Mouse (Mus musculus): ENCODE measurements around the gene Ash1l.

Gene Ash1l

DNA sequence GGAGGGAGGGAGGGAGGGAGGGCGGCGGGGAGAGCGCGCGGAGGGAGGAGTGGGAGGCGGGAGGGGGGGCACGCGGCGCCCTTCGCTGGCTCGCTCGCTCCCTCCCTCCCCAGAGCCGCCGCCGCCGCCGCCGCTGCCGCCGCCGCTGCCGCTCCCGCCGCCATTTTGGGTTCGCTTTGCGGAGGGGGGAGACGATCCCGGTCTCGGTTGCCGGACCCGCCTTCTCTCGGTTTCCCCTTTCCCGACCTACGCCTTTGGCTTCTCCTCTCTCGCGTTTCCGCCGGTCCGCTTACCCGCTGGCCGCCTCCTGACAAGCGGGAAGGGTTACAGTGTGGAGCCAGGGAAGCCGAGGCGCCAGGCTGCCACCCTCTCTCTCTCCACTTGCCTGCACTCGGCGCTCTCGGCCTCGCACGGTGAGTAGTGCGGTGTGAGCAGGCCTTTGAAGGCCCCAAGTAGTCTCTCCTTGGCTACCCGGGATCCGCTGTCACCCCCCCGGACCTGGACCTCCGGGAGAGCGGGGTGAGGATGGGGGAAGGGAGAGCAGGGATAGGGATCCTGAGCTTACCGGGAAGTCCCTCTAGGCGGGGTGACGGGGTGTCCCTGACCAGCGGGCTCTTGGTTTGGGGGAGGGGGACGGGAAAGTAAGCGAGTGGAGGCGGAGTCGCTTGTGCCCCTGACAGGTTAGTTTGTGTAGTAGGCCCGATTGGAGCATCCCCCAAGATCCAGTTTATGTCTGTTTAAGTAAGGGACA is at the start of gene Ash1l, which contains the start of gene Dap3:
Gene Ash1l, plus strand, starts transcription at position 47 of the 751 bp plus-strand sequence.
Gene Dap3, minus strand, starts transcription at position 606 of the 751 bp plus-strand sequence.
- peak in 1 of 2 experiments; percentile 71 for DNase-seq

DNA sequence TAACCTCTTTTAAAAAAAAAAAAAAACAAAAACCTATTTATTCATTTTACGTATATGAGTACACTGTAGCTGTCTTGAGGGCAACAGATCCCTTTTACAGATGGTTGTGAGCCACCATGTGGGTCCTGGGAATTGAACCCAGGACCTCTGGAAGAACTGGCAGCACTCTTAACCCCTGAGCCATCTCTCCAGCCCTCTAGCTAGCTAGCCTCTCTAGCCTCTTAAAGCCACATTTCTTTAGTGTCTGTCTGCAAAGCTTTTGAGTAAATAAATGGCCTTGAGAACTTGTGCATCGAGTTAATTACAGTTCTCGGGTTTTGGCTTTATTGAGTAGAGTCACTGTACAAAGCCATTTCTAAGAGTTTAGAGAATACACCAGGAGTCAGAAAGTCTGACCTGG is 45.6 kb upstream of the Ash1l start:
- no peak for DNase-seq

DNA sequence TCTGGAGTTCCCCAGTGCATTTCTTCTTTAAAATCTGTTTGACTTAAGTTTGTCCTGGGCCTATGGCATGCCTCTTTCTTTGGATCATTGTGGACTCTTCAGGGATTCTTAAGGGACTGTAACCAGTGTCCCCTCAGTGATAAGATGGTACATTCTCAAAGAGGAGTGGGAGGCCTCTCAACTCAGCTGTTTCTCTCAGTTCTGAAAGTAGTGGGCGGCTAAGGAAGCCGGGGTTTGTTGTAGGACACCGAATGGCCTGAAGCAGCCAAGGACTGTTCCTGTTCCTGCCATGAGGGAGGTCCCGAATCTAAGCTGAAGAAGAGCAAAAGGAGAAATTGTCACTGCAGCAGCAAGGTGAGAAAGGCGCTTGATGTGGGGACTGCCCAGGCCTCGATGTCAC is 45.2 kb upstream of the Ash1l start:
- DNase-seq: no peak

DNA sequence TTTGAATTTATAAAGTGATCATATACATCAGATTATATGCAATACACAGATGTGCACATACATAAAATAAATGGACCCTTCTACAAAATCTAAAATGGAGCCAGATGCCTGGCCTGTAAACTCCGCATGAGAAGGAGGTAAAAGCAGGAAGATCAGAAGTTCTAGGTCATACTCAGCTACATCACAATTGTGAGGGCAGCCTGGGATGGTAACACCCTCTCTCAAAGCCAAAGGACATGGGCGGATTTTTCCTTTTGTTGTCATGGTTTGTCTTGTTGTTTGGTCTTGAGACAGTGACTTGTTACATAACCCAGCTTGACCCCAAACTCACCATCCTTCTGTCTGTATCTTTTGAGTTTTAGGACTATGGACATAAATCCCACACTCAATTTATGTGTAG is 44.7 kb upstream of the Ash1l start:
- DNase-seq: no peak

DNA sequence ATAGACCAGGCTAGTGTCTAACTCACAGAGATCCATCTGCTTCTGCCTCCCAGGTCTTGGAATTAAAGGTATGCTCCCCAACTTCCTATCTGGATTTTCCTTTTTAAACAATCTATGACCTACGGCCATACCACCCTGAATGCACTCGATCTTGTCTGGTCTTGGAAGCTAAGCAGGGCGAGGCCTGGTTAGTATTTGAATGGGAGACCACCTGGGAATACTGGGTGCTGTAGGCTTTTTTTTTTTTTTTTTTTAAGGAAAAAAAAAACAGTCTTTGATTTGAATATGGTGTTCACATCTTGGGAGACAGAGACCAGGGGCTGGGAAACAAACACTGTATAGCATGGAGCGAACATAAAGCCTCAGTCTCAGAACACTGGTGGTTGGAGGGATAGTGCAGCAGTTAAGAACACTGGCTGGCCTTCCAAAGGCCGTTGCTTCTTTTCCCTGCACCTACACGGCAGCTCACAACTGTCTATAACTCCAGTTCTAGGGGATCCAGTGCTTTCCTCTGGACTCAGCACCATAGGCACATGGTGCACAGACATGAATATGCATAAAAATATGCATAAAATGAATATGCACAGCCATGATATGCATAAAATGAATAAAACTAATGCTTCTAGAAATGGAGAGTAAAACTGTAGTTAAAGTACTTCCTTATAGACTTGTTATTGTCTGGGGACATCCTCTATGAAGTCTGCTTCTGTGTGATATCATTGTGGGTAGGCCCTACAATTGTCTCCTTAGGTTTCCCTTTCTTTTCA is 43.8 kb upstream of the Ash1l start:
- no peak for DNase-seq

DNA sequence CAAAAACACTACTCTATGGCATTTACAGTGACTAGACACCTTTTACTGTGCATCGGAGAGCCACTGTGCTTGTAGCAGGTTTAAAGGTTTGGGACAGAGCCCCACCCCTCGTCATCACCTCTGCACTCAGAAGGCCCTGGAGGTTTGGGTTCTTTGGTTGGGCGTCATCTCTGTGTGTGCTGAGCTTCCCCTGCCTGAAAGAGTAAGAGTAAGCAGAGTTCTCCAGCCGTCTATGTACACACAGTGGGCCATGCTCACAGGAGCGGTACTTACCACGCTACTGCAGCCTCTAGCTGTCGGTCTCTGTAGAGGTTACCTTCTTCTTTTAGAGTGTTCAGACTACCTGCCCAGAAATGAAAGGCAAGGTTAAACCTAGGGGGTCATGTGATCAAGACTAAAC is 37.8 kb upstream of the Ash1l start:
- DNase-seq: no peak

DNA sequence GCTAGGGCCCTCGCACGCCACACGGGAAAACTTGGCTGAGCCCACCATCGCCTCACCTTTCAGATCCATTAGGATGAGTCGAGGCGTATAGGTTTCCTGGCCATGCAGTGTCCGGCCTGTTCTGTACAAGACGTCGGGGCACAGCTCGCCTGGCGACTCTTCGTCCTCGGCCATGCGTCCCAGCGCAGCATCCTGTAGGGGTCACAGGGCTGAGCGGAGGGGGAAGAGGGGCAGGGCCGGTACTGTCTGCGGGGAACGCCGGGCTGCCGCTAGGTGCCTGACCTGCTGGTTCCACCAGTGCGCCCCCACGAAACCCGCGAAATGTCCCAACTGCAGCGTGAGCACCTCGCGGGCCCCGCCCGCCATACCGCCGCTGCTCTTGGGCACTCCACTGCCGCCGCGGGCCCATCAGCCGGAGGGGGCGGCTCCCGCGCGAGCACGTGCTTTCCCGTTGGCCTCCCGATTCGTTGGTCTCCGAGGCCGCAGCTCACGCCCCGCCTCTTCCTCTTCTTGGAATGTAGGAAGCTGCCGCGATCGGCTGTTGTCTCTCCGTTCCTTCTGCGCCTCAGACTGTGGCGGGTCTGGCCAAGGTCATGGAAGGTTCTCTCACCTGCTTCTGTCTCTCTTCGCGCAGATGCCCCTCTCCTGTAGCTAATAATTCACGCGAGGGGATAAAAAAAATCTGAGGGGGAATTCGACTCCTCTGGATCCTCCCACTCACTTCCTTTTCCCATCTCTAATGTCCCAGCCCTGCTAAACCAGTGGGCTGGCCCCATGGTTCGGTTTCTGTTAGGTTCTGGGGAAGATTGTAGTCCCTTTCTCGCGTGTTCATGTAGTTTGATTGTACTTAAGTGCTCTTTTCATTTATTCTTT is 36.7 kb upstream of the Ash1l start, which contains the start of gene Msto1:
Gene Msto1, minus strand, starts transcription at position 489 of the 873 bp plus-strand sequence.
- peak; percentile 88 to 91 for DNase-seq

DNA sequence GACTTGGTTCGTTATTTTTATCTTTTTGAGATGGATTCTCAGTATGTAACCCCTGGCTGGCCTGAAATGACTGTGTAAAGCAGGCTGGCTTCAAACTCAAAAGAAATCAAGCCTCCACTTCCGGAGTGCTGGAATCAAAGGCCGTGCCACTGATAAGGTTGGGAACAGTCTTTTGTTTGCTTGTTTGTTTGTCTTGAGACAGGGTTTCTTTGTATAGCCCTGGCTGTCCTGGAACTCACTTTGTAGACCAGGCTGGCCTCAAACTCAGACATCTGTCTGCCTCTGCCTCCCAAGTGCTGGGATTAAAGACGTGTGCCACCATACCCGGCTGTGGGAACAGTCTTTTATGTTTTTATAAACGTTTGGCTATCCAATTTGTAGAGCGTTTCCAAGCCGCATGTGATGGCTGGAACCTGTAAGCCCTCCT is 36.0 kb upstream of the Ash1l start:
- DNase-seq: no peak

DNA sequence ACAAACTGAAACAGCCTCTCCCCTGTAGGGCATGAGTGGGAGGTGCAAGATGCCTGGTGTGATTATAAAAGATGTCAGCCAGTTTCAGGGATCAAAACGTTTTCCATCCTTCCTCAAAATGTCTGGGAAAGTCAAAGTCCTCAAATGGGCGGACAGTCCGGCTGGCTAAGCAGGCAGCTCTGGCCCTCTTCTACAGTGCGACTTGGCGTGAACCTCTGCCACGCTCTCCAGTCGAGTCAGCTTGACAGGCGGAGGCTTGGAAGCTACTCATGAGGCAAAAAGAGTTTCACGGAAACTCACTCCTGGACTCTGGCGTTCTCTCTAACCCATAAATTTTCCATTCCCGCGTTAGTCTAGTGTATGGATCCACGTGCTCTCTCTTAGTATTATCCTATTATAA is 31.4 kb upstream of the Ash1l start:
- DNase-seq: no peak

DNA sequence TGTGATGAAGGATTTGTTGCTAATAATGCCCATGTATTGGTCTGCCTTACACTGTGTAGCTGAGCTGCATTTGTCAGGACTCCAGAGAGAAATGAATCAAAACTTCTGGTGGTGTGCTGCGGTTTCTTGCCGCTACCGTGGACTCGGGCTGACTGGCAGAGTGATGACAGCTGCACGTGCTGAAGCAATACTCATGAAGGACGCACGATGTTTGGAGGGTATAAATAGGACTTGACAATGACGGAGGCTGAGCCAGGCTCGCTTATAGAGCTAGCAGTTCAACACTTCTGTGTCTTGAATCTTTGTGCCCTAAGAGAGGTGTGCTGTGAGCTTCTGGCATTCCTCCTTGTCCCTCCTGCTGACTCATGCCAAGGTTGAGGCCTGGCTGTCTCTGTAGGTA is 29.0 kb upstream of the Ash1l start:
- no peak for DNase-seq

DNA sequence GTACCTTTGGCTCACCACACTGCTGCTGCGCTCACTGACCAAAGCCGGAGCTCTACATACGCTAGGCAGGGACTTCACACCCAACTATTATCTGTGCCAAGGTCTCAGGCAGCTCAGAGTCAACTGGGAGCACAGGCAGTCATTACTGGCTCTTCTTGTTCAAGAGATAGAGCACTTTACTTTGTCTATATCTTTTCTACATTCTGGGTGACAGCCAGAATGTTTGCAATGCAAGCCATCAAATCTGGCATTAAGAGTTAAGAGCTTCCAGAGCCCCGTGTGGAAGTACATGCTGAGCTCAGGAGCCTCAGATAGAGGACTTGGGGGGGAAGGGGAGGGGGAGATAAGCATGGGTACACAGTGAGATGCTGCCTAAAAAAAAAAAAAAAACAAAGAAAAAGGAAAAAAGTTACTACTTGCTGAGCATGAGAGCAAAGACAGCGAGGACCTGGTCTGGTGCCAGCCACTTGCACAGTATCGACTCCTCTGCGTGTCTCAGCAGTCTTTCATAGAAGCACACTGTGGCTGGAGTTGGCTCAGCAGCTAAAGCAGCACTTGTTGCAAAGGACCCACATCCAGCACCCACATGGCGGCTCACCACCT is 26.3 kb upstream of the Ash1l start:
- no peak for DNase-seq

DNA sequence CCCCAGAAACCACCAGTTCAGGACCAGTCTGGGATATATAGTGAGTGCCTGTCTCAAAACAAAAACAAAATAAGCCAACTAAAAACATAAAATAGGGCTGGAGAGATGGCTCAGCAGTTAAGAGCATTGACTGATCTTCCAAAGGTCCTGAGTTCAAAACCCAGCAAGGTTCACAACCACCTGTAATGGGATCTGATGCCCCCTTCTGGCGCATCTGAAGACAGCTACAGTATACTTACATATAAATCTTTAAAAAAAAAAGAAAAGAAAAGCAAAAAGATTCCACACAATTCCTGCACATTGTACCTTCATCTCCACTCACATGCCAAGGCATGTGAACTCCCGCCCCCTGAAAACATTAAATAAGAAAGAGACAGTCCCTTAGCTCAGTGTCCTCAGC is 24.8 kb upstream of the Ash1l start:
- DNase-seq: no peak

DNA sequence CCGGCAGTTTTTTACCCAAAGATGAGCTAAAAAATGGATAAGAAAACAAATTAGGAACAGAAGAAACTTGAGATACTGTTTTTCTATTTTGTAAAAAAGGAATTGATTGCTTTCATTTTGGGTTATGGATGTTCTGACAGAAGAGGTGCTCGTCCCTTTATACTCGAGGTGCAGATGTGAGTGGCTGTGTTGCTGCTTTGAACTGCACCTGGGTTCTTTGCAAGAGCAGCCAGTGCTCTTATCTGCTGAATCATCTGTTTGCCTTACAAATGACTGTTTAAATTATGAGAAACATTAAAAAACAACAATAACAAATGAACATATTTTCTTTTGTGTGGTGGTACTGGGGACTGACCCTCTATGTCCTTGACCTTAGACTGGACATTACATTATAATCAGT is 20.9 kb upstream of the Ash1l start:
- DNase-seq: no peak

DNA sequence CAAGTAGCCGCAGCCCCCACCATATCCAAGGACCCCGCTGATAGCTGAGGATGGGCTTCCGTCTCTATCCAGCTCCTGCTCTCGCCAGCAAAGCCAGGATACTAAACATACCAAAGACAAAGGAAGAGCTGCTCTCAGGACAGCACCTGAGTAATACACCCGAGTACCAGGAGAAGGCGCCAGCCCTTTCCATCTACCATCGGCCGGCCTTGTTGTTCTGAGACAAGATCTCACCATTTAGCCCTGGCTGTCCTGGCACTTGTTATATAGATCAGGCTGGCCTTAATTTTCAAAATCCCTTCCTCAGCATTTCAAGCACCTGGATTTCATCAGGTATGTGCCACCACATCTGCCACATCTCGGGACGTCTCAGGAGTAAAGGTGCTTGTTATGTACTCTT is 11.4 kb upstream of the Ash1l start:
- no peak for DNase-seq

DNA sequence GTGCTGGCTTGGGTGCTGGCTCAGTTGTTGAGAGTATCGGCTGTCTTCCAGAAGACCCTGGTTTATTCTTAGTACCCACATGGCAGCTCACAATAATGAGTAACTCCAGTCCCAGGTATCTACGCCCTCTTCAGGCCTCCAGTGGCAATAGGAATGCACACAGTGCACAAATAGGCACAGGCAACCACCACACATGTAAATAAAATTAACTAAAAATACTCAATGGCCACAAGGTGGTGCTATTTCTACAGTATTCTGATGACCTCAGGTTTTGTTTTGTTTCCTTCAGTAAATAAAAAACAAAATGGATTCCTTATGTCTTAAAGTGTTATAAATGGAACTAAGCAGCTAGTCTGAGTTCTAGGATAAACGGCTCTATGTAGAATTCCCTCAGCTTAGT is 10.7 kb upstream of the Ash1l start:
- peak in 1 of 2 experiments; percentile 21 for DNase-seq

DNA sequence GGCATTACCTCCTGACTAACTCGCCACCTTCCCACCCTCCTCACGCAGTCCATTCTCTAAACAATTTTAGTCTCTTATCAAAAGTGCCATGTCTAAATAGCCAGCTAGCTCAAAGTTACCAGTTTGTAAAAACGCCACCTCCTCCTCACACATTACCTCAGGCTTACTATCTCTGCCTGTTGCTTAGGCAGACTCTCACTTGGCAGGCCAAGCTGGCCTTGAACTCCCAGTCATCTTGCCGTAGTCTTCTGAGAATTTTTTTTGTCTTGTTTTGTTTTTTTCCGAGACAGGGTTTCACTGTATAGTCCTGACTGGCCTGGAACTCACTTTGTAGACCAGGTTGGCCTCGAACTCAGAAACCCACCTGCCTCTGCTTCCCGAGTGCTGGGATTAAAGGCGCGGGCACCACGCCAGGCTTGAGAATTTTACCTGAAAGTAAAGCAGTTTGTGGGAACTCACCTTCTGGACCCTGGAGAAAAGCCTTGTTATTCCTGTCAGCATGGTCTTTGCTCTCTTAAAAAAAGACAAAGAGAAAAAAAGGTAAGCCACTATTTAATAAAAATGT is 8.0 kb upstream of the Ash1l start:
- no peak for DNase-seq

DNA sequence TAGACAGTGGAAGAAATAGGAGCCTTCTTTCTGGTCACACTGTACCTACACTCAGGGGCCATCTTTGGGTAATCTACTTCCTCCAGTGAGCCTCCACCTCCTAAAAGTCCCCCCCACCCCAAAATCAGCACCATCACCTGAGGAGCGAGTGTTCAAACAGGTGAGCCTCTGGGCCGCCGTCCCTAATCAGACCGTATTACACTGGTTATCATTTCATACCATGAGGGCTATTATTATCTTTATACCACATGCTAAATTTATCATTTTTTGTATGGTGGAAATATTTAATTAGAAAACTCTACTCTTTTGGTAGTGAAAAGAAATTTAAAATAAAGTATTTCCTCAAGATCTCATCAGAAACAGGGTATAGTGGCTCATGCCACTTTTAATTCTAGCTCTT is 6.3 kb upstream of the Ash1l start:
- DNase-seq: no peak

DNA sequence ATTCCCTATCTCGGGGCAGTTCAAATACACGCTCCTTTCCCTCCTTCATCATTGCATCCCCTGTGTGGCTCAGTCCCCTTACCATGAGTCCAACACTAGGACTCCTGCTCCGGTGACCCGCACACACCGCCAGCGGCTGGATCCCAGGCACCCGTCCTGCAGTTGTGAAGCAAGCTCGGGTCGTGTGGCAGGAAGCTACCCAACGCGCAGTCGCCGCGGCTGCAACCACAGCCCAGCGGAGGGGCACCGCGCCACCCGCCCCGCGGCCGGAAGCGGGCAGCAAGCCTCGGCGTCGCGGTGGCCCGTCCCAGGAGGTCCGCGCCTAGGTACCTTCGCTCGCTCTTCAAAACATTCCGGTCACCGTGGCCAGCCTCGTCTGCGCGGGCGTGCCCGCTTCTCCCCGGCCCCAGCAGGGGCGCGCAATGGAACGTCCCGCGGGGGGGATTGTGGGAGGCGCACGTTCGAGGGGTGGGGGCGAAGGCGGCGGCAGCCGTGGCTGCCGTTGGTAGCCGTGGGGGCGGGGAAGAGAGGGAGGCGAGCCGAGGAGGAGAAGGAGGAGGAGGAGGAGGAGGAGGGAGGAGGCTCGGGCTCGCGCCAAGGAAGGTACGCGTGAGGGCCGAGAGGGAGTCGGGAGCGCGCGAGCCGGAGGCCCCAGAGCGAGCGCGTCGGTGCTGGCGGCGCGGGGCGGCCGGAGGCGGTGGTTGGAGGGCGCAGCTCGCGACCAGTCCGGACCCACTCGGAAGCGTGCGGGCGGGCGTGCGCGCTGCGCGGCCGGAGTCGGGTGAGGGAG is 441 bp upstream of the Ash1l start:
- DNase-seq: peak; percentile 84 to 87

DNA sequence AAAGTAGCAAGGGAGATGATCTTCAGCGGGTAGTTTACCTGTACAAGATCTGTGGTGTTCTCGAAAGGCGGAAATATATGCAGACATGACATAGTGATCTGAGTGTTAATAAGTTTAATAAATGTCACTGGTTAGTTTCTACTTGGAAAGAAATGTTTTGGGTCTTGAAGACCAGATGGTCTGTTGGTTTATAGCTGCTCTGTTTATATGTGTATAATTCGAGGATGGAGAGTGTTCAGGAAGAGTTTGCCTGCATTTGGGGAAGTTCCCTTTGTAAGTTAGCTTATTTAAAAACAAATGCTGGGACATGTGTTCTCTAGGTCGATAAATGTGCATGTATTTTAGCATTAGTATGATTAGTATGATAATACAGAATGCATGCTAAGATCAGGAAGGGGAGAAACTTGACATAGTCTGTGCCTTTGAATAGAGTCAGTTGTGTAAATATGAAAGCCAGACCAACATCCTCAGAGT is 942 bp downstream of the Ash1l start:
- no peak for DNase-seq

DNA sequence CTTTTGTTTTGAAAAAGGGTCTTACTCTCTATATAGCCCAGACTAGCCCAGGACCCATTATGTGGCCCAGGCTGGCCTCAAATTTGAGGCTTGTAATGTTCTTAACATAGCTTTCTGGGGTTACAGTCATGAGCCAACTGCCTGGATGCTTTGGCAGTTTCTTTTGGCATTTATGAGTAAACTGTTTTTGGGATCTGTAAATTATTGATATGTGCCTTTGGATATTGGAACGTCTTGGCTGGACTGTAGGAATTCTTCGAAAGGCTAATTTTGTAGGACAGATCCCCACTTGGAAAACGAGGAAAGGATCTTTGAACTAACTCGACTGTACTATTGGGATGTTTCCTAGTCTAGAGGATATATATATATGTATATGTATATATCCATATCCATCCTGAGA is 2.8 kb downstream of the Ash1l start:
- no peak for DNase-seq

DNA sequence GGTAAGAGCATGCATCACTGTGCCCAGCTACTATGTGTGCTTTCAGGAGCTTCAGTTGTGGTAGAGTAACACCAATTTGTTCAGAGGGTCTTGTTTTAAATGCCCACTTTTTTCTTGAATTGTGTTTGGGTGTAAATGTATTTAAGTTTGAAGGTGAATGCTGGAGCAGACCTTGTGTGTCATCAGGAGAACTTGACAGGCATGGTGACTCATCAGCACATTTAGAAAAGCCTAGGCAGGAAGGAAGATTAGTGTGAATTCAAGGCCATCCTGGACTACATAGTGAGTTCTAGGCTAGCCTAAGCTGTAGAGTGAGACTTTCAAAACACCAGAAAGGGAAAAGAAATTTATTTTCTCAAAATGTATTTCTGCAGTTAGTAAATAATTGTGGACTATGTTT is 3.3 kb downstream of the Ash1l start:
- DNase-seq: no peak

Measured in cerebellum, postnatal 36 days (tissue).